Comparison of ENCODE assay signal across 1 mouse cellular context in genomic region chr6:66535028-66535862, GRCm38 (mm10).
TF ChIP-seq lines count a peak whose summit lies in the region.

Gene Mad2l1, plus strand, starts transcription at chr6:66535390.

TF ChIP-seq in MEL, 35 proteins besides CTCF, POLR2A, EP300 and RAD21 (continued from another document):
- peak; percentile 86 for TF ChIP-seq ZMIZ1 (IDR thresholded peaks at IDR 0.05; ENCODE audit: low read depth, low read length)
TF ChIP-seq in MEL: peak in this region for 21.
